Mouse (Mus musculus) splenic B cell, adult 2 months (primary cell): Measurements from ENCODE around the gene Fam71e1.

Source experiments
- DNase-seq: peaks from one replicate; pipeline ENCODE4 v3.0.0-alpha.2; 2011; ENCODE audit warnings: low read depth, low spot score
- H3K27me3 ChIP-seq: 2 replicates; pipeline ENCODE4 v1.6.1; 2012; ENCODE audit warnings: mild to moderate bottlenecking, low read length, moderate library complexity, mixed read lengths; ENCODE audit not compliant: control insufficient read depth, poor library complexity, insufficient read depth, severe bottlenecking
- H3K36me3 ChIP-seq: 2 replicates; pipeline ENCODE4 v1.6.1; 2012; ENCODE audit warnings: mild to moderate bottlenecking, low read length, moderate library complexity, mixed read lengths; ENCODE audit not compliant: control insufficient read depth, poor library complexity, insufficient read depth, severe bottlenecking

The Fam71e1 gene

DNA sequence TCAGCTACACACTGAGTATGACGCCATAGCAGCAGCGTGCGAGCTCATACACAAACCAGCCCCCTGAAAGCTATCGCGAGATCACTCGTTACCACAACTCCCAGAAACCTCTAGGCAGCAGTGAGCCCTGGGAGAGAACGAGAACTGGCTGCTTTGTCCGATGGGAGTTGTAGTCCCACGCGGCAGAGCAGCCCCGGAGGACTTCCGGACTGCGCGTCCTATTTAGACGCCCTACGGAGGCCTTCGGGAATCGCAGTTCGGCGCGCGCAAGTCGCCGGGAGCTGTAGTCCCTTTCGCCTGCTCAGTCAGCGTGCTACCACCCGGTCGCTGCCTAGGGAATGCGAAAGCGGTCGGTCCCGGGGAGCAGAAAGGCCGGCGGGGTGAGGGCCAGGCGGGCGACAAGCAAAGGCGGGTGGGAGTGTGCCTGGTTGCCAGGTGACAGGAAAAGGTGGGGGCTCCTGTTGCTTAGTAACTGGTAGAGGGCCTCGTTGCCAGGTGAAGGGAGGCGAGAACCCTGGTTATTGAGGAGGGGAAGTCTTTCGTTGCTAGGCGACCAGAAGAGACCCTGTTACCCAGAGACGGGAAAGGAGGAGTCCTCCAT lies 28.5 kb upstream of the Fam71e1 start, which contains the start of gene Josd2:
Gene Josd2, plus strand, starts transcription at position 170 of the 601 bp plus-strand sequence.
- no peaks in the 10 kb centered on the region; the same call in 1 of the 2 replicates for H3K36me3 ChIP-seq
- H3K27me3 ChIP-seq: no peaks in the 10 kb centered on the region
- peak; percentile 98 for DNase-seq

DNA sequence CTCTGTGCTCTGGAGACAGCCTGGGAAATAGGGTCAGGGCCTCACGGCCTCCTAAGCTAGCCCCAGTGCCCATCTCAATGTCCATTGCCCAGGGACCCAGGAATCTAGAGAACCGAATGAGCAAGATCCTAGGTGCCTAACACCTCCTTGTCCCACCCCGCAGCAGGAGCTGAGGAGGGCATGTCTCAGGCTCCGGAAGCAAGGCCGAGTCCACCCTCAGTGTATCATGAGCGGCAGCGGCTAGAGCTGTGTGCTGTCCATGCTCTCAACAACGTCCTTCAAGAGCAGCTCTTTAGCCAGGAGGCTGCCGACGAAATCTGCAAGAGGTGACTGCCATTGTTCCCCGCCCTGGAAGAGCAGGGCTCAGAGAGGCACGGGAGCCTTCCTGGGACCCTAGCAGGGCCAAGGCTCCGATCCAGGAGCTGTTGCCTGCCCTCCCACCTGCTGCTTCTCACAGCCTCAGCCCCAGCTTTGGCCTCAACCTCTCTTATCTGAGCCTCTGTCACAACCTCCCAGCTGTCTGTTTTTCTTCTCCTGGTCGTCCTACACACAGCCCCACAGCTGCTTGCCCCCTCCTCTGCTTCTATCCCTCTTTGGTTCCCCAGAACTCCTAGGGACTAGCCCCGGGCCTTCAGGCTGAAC lies 27.6 kb upstream of the Fam71e1 start:
- Histone ChIP-seq H3K27me3 (no peaks in the 10 kb centered on the region), H3K36me3 (no peaks in the 10 kb centered on the region; the same call in 1 of the 2 replicates)
- no peak for DNase-seq

DNA sequence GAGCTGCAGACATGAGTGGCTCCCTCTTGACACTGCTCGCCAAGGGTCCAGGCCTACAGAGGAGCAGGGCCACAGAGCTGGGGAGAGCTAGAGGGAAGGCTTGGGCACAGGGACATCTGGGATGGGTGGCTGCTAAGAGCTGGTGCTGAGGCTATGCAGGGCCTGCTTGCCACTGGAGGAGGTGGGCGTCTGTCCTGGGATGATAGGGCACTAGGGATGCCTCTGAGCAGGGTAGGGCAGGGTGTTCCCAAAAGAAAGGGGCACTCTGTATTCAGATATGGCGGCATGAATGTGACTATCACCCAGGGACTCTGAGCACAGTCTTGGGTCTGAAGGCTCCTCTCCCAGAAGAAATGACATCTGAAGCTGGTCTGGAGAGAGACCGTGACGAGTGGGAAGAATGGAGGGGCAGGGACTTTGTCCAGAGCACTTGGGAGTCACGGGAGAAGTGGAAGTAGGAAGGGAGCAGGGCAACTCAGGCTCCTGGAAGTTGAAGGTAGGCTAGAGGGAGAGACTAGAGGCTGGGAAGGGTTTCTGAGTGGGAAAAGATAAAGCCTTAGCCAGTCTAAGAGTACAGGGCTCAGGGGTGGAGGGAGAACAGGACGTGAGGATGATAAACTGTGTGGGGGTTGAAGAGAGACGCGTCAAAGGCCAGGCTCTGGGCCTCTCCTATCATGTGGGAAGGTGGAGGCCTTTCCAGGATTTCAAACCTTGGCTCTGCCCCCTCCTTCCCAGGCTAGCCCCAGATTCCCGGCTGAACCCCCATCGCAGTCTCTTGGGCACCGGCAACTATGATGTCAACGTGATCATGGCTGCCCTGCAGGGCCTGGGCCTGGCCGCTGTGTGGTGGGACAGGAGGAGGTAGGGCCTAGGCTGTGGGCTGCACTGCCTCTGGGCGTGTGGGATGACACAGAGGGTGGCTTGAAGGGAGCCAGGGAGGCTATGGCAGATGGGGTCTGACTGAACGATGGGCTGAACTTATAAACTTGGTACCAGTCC lies 26.4 kb upstream of the Fam71e1 start:
- no peak for DNase-seq
- no peaks in the 10 kb centered on the region; the same call in 1 of the 2 replicates for H3K36me3 ChIP-seq
- no peaks in the 10 kb centered on the region for H3K27me3 ChIP-seq

DNA sequence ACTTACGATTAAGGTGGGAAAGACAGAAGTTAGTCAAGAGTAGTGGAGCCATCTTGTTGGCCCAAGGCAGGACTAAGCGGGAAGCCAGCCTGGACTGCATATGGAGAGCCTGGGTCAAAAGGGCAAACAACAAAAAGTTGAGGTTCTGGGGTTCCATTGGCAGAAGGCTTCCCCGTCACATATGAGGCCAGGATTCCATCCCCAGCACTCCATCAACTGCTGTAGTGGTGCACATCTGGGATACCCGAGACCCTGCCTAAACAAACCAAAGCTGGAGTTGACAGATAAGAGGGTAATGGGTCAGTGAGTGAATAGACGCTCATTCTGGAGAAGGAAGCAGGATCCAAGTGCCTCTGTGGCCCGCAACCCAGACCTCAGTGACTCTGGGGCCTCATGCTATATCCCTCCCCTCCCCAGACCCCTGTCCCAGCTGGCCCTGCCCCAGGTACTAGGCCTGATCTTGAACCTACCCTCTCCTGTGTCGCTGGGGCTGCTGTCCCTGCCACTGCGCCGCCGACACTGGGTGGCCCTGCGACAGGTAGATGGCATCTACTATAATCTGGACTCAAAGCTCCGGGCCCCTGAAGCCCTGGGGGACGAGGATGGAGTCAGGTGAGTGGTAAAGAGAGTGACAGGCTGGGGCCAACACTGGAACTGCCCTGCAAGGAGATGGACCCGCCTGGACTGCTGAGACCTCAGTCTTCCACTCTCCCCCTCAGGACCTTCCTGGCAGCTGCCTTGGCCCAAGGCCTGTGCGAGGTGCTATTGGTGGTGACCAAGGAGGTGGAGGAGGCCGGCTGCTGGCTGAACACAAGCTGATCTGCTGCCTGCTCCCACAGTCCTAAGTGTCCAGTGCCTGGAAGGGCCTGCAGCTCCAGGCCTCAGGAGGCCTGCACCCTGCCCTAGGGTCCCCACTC lies 25.4 kb upstream of the Fam71e1 start:
- Histone ChIP-seq H3K27me3 (no peaks in the 10 kb centered on the region), H3K36me3 (no peaks in the 10 kb centered on the region; the same call in 1 of the 2 replicates)
- no peak for DNase-seq

DNA sequence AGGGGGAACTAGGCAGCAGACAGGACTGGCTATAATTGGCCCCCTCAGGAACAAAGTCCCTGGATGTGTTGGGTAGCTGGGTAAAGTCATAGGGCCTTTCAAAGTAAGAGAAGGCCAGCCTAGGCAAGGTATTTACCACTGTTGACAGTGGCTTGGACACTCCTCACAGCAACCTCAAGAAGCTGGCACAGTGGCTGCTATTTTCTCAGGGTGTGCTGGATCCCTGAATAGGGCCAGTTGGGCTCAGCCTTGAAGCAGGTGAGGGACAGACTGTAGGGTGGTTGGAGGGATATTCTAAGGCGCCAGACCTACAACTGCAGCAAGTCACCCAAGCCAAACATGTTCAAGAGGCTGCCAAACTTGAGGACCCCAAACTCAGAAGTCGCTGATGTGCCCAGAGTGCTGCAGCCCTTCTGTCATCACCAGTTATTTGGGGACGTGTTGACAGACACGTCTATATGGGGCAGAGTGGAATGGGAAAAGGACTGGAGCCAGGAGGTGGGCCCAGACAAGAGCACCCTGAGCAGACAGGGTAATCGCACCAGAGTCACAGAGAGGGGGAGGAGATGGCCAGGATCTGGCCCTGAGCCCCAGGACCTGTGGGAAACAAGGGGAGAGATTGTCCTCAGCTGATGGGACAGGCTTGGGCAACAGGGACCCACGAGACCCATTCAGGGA lies 24.4 kb upstream of the Fam71e1 start:
- H3K36me3 ChIP-seq: no peaks in the 10 kb centered on the region; the same call in 1 of the 2 replicates
- no peaks in the 10 kb centered on the region for H3K27me3 ChIP-seq
- DNase-seq: no peak

DNA sequence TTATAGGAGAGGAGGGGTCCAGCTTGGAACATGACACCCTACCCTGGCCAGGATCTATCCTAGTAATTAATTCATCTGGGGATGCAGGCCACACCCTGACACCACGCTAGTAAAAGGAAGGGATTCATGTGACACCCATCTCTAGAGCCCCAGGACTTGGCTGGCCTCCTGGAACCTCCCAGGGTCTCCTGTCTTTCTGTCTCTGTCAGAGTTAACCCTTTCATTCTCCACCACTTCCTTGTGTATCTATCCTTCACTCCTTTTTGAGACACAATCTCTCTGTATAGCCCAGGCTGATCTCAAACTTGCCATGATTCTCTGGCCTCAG lies 23.9 kb upstream of the Fam71e1 start:
- Histone ChIP-seq H3K36me3 (no peaks in the 10 kb centered on the region; the same call in 1 of the 2 replicates), H3K27me3 (no peaks in the 10 kb centered on the region)
- no peak for DNase-seq

DNA sequence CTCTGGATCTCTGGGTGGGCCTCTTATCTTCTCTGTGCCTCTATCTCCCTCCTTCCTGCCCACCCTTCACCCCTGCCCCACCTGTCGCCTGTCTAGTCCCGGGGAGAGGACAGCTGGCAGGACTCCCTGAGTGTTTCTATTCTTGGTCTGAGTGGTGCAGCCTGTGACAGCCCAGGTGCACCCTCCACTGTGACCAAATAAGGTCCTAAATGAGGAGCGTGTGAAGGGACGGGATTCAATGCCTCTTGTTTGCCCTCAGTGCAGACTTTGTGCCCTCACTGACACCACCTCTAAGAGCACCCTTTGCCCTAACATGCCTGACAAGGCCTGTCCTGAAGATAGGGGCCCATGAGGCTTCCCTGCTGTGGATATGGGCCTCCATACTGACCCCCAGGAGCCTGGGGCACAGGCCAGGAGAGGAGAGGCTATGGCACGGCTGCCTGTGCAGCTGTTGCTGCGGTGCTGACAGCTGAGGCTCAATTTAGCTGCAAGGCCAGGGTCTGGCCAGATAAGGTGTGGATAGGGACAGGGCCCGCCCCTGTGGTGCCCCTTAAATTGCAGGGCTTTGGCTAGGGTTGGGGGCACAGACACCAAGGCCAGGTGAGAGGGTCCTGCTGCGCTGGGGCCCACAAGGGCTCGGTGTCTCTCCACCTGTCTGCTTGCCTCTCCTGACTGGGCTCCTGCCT lies 23.3 kb upstream of the Fam71e1 start:
- DNase-seq: no peak
- no peaks in the 10 kb centered on the region for H3K27me3 ChIP-seq
- H3K36me3 ChIP-seq: no peaks in the 10 kb centered on the region; the same call in 1 of the 2 replicates

DNA sequence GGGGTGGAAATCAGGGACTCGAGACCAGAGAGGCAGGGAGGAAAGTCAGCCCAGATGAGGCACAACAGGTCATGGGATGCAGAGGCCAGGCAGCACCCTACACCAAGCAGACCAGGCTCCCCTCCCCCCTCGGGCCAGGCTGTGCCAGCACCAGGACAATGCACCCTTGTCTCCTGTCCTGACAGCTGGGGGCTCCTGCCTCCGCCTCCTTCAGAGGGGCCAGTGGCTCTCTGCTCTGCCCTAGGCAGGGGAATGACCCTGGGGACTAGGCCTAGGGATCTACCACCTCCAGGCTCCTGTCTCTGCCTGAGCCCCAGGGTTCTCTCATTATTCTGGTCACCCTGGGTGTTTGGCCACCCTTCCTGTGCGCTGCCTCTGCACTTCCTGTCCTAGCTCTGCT lies 22.0 kb upstream of the Fam71e1 start:
- Histone ChIP-seq H3K27me3 (no peaks in the 10 kb centered on the region), H3K36me3 (no peaks in the 10 kb centered on the region; the same call in 1 of the 2 replicates)
- DNase-seq: no peak

DNA sequence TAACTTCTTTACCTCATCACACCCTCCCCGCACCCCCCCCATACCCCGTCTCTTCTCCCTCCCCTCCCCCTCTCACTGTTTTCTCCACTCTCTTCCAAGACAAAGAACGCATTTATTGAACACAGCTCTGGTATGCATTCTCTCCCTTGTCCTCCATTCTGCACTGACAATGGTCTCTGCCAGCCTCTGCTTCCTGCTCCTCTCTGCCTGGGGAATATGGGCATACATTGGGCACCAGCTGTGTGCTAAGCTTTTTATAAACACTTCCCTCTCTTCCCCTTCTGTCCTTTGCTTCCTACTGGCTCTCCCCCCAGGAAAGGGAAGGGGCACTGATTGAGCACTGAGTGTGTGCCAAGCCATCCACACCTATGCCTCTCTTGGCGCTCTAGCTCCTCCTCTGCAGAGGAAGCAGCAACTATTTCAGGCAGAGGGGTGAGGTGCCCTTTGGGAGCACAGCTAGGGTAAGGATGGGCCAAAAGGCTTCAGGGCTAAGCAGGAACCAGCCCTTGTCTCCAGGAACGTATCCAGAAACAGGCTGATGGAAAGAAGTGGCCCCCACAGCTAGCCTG lies 21.3 kb upstream of the Fam71e1 start:
- Histone ChIP-seq H3K36me3 (no peaks in the 10 kb centered on the region; the same call in 1 of the 2 replicates), H3K27me3 (no peaks in the 10 kb centered on the region)
- DNase-seq: no peak

DNA sequence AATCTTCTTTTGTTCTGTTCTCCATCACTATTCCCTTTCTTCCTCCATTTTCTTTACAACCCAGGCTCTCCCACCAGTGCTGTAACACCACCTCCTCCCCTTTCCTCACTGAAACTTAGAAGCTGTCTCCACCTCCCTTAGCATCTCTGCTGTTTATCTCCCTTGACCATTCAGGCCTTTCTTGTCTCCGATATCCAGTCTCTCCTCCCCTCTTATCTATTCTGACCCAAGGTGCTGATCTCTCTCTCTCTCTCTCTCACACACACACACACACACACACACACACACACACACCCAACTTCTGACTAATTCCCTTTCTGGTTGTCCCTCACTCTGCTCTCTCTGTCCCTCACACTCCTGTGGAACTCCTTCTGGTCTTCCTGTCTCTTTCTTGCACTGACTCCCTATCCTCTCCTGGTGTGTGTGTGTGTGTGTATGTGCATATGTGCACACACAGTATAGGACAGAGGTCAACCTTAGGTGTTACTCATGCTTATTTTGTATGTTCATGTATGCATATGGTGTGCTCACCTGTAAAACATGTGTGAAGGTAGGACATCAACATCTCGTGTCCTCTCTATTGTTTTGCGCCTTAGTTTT lies 13.4 kb upstream of the Fam71e1 start:
- DNase-seq: no peak
- Histone ChIP-seq H3K36me3 (no peaks in the 10 kb centered on the region), H3K27me3 (no peaks in the 10 kb centered on the region; the same call in none of the 2 replicates)

DNA sequence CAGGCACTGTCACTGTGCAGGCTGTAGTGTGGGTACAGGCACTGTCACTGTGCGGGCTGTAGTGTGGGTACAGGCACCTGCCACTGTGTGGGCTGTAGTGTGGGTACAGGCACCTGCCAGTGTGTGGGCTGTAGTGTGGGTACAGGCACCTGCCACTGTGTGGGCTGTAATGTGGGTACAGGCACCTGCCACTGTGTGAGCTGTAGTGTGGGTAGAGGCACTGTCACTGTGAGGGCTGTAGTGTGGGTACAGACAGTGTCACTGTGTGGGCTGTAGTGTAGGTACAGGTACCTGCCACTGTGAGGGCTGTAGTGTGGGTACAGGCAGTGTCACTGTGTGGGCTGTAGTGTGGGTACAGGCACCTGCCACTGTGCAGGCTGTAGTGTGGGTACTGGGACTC lies 12.3 kb upstream of the Fam71e1 start:
- Histone ChIP-seq H3K27me3 (no peaks in the 10 kb centered on the region; the same call in none of the 2 replicates), H3K36me3 (no peaks in the 10 kb centered on the region)
- DNase-seq: no peak

DNA sequence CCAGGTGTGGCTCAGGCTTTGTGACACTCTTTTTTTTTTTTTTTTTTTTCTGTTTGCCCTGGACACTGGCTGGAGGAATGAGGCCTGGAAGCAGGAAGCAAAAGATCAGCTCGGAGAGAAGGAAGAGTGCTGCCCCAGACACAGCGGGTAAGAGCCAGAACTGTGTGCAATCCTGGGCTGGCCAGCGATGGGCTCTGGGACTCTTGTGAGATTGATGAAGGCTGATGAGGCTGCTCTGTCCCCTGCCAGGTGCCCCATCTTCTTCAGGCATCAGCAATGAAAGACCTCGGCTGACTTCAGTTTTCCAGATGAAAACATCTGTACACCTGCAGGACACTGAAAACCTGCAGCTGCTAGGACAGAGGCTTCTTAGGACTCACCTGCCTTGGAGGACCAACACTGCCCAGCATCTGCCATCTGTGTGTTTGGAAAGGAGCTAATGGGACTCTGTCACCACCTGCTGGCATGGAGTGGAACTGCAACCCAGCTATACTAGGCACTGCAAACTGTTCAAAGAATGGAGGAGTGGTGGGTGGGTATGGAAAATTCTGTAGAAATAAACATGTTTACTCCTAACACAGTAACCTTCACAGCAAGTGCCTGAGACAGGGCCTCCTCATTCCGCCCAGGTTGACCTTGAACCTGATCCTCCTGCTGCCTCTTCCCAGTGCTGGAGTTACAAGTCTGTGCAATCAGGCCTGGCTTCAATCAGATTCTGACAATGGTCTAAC lies 11.4 kb upstream of the Fam71e1 start:
- Histone ChIP-seq H3K36me3 (no peaks in the 10 kb centered on the region), H3K27me3 (no peaks in the 10 kb centered on the region; the same call in none of the 2 replicates)
- DNase-seq: peak; percentile 88
